Mouse (Mus musculus) embryonic fibroblast, embryonic 13.5 days (primary cell): Measurements from ENCODE around the gene Gtf2h3. TPM values are rescaled to one million over a fixed set of nuclear protein-coding genes. Genes with fewer than 3 reads are reported as not detected.
"Not testable (repeated sequence)": the region's sequence is repeated elsewhere in the genome, so short reads cannot be mapped to it uniquely, and the experiment has no call there.

ENCODE experiments used
- H3K27ac ChIP-seq: 2 replicates; pipeline ENCODE4 v1.5.1; 2012; ENCODE audit warnings: low read length, control low read depth, inconsistent platforms; ENCODE audit not compliant: insufficient read depth
- H3K4me1 ChIP-seq: 2 replicates; pipeline ENCODE4 v1.6.1; 2011; ENCODE audit warnings: low read length; ENCODE audit not compliant: control insufficient read depth, insufficient read depth
- H3K4me3 ChIP-seq: 2 replicates; pipeline ENCODE4 v1.5.1; 2011; ENCODE audit warnings: mild to moderate bottlenecking, control low read depth, low read length; ENCODE audit not compliant: insufficient read depth
- CTCF ChIP-seq: IDR thresholded peaks from 2 replicates; pipeline ENCODE4 v1.5.1; 2011; ENCODE audit warnings: mild to moderate bottlenecking, control low read depth, low read length, moderate library complexity, borderline replicate concordance; ENCODE audit not compliant: insufficient read depth
- POLR2A ChIP-seq: IDR thresholded peaks from 2 replicates; pipeline ENCODE4 v1.6.1; 2011; ENCODE audit warnings: low read depth, mild to moderate bottlenecking, control low read depth, low read length, moderate library complexity
- polyA plus RNA-seq: library from polyadenylated mRNA; stranded (reverse); fragments of >200 nt; gene quantifications from 2 replicates; pipeline ENCODE4 v1.2.4, GENCODE M21; 2011; ENCODE audit warnings: low read depth; ENCODE audit not compliant: missing spikeins, insufficient read length

The Gtf2h3 gene
- polyA plus RNA-seq, 1 experiment, result 48.2 TPM

- Histone ChIP-seq H3K4me3 (peak overlapping the region; percentile 73), H3K27ac (no peak overlapping the region), H3K4me1 (no peaks in the 10 kb centered on the region)
- TF ChIP-seq CTCF (no peak), POLR2A (no peak)
These were observed 25.3 kb upstream of the Gtf2h3 start for GRCm38 (mm10) chr5:124553607-124554006.

DNA sequence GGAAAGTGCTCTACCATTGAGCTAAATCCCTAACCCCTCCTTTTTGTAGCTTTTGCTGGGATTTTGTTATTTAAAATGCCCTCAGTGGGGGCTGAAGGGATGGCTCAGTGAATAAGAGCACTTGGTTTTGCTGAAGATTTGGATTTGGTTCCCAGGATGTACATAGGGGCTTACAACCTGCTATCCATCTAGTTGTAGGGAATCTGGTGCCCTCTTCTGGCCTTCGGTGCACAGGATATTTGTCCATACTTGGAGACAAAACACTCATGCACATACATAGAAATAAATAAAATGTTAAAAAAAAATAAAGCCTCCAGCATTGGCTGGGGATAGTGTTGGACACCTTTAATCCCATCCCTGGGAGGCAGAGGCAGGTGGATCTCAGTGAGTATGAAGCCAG lies 23.8 kb upstream of the Gtf2h3 start:
- no peak overlapping the region for H3K27ac ChIP-seq
- H3K4me3 ChIP-seq, result no peak overlapping the region
- TF ChIP-seq CTCF (no peak), POLR2A (no peak)
- no peaks in the 10 kb centered on the region for H3K4me1 ChIP-seq

DNA sequence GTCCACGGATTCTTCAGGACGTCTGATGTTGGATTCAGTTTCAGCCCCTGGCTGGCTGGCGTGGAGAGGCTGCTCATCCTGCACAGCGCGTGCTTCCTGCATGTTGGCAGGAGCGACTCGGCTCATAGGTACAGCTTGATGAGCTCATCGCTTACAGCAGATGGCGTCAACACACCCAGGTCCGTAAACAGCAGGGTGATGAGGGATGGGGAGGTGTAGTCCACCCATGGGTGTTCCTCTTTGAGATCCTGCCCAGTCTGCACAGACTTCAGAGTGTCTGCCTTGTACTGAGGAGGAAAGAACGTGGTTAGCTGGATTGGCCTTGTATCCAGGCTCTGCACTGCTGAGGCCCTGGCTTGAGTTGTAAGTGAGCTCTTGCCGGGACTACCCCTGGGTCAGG lies 7.9 kb upstream of the Gtf2h3 start:
- TF ChIP-seq POLR2A (no peak), CTCF (no peak)
- no peak overlapping the region for H3K4me3 ChIP-seq
- H3K4me1 ChIP-seq, result no peaks in the 10 kb centered on the region
- no peak overlapping the region for H3K27ac ChIP-seq

DNA sequence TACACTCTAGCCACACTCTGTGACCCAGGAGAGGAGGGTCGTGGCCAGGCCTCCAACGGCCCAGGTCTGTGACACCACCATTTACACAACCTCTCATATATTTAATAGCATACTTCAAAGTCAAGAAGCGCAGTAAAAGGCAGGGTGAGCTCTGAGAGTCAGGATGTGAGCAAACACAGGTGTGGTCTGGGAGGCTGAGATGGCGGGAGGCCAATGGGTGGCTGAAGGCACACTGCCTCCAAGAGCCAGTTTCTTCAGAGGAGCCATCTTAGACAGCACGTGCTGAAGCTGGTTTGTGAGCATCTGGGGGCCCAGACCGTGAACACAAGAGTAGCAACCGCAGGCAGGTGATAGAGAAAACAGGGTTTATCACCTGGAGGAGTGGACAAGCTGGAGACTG lies 3.5 kb upstream of the Gtf2h3 start:
- no peaks in the 10 kb centered on the region for H3K4me1 ChIP-seq
- TF ChIP-seq CTCF (no peak), POLR2A (no peak)
- H3K27ac ChIP-seq, result no peak overlapping the region
- no peak overlapping the region for H3K4me3 ChIP-seq

DNA sequence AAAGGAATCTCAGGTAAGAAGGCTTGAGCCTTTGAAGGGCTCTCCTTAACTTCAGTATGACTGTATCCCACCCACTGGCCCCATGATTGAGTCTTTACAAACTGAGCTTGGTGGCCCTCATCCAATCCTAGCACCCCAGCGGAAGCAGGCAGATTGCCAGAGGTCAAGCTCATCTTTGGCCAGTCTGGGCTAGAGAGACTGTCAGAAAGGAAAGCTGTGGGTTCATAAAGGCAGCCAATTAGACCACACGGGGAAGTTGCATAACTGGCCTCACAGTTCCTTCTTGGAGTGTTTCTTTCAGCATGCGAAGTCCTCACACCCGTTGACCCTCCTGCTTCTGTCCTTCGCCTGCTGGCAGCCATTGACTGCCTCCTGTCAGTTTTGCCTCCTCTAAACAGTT lies 3.6 kb downstream of the Gtf2h3 start:
- TF ChIP-seq POLR2A (no peak), CTCF (no peak)
- Histone ChIP-seq H3K4me3 (no peak overlapping the region), H3K4me1 (no peaks in the 10 kb centered on the region), H3K27ac (no peak overlapping the region)

DNA sequence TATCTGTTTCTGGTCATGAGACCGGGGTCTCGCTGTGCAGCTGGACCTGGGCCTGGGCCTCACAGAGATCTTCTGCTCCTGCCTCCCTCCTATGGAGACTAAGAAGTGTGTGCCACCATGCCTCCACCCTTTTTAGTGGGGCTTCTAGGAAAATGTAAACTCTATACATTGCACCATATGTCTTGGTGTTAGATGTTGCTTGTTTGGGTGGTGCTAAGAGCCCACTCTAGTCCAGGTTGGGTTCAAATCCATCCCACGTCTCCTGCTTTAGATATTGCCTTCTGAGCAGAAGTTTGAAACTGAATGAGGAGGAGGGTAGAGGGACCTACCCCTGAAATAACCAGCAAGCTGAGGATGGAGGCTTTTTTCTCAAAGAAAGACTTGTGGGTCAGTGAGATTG lies 13.8 kb downstream of the Gtf2h3 start:
- H3K4me3 ChIP-seq, result no peak overlapping the region
- TF ChIP-seq POLR2A (no peak), CTCF (no peak)

GRCm38 (mm10) chr5:124598224-124599174 lies 19.6 kb downstream of the Gtf2h3 start:
- peak overlapping the region; percentile 82 for H3K4me3 ChIP-seq
- TF ChIP-seq CTCF (no peak), POLR2A (no peak; the same call in 1 of the 2 replicates)
- no peak overlapping the region for H3K27ac ChIP-seq
- 0 out of 2 replicates have a peak, but pooled peaks cover 4% of the 10 kb centered on the region for H3K4me1 ChIP-seq

More for the DNA sequence above, 13.8 kb downstream of the Gtf2h3 start:
- no peak overlapping the region for H3K27ac ChIP-seq
- H3K4me1 ChIP-seq, result no peaks in the 10 kb centered on the region

- H3K4me3 ChIP-seq, H3K4me1 ChIP-seq: not testable (repeated sequence)
These were observed 20.8 kb downstream of the Gtf2h3 start for GRCm38 (mm10) chr5:124599726-124600125.

GRCm38 (mm10) chr5:124602349-124602748 lies 23.4 kb downstream of the Gtf2h3 start:
- no peak overlapping the region for H3K27ac ChIP-seq
- 0 out of 2 replicates have a peak, but pooled peaks cover 4% of the 10 kb centered on the region for H3K4me1 ChIP-seq
- no peak overlapping the region for H3K4me3 ChIP-seq
- TF ChIP-seq CTCF, result no peak
- TF ChIP-seq POLR2A, result no peak

More at GRCm38 (mm10) chr5:124599726-124600125, 20.8 kb downstream of the Gtf2h3 start:
- H3K27ac ChIP-seq, result not testable (repeated sequence)

DNA sequence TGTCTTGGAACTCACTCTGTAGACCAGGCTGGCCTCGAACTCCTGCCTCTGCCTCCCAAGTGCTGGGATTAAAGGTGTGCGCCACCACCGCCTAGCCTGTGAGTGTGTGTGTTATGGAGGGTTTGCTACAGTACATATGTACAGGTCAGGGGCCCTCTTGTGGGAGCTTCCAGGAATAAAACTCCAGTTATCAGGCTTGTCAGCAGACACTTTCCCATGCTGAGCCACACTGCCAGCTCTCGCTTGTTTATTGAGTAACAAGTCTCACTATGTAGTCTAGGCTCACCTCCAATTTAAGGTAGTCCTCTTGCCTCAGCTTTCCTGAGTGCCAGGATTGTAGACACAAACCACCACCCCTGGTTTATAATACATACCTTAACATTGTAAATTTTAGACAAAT lies 25.4 kb downstream of the Gtf2h3 start:
- Histone ChIP-seq H3K4me3 (no peak overlapping the region), H3K27ac (no peak overlapping the region), H3K4me1 (0 out of 2 replicates have a peak, but pooled peaks cover 4% of the 10 kb centered on the region)
- TF ChIP-seq POLR2A (no peak), CTCF (no peak)
